Mouse (Mus musculus) testis, adult 2 months (tissue): ENCODE measurements around the gene Ube2n. TPM values are rescaled to one million over a fixed set of nuclear protein-coding genes. Genes with fewer than 3 reads are reported as not detected.

Experiments used
- H3K27ac ChIP-seq: fragments of 200-500 bp; 2 replicates; pipeline ENCODE4 v1.5.1; 2012; ENCODE audit warnings: low read depth, low read length; ENCODE audit not compliant: control insufficient read depth, insufficient read depth
- H3K27me3 ChIP-seq: fragments of 200-500 bp; 2 replicates; pipeline ENCODE4 v1.6.1; 2012; ENCODE audit warnings: mild to moderate bottlenecking, low read length, moderate library complexity; ENCODE audit not compliant: control insufficient read depth, insufficient read depth
- H3K36me3 ChIP-seq: fragments of 200-500 bp; 2 replicates; pipeline ENCODE4 v1.6.1; 2012; ENCODE audit warnings: mild to moderate bottlenecking, low read length; ENCODE audit not compliant: control insufficient read depth, insufficient read depth
- H3K4me1 ChIP-seq: fragments of 200-500 bp; 2 replicates; pipeline ENCODE4 v1.6.1; 2012; ENCODE audit warnings: low read length; ENCODE audit not compliant: control insufficient read depth, insufficient read depth
- H3K4me3 ChIP-seq: fragments of 200-500 bp; 2 replicates; pipeline ENCODE4 v1.5.1; 2012; ENCODE audit warnings: low read depth, mild to moderate bottlenecking, low read length, moderate library complexity, mixed read lengths; ENCODE audit not compliant: control insufficient read depth
- CTCF ChIP-seq: fragments of 200-500 bp; IDR thresholded peaks from 2 replicates; pipeline ENCODE4 v1.5.1; 2012; ENCODE audit warnings: low read depth, mild to moderate bottlenecking, inconsistent platforms, low read length, moderate library complexity; ENCODE audit not compliant: control insufficient read depth, insufficient read depth, insufficient replicate concordance
- POLR2A ChIP-seq: fragments of 200-500 bp; IDR thresholded peaks from 2 replicates; pipeline ENCODE4 v1.6.1; 2012; ENCODE audit warnings: low read depth, mild to moderate bottlenecking, inconsistent platforms, low read length, moderate library complexity; ENCODE audit not compliant: control insufficient read depth
- polyA plus RNA-seq: library from polyadenylated mRNA; depleted of rRNA; stranded (reverse); fragments of >200 nt; gene quantifications from 2 replicates; pipeline ENCODE4 v1.2.3, GENCODE M21; 2012

Ube2n gene
- polyA plus RNA-seq, 1 experiment: 294 TPM

GRCm38 (mm10) chr10:95494268-95494667 is 20.7 kb upstream of the Ube2n start:
- H3K27me3 ChIP-seq: no peaks in the 10 kb centered on the region
- no peak overlapping the region for H3K27ac ChIP-seq
- TF ChIP-seq POLR2A (no peak), CTCF (no peak)
- no peak overlapping the region for H3K4me3 ChIP-seq
- H3K36me3 ChIP-seq: no peaks in the 10 kb centered on the region
- no peaks in the 10 kb centered on the region for H3K4me1 ChIP-seq

- Histone ChIP-seq H3K27ac (no peak overlapping the region), H3K36me3 (no peaks in the 10 kb centered on the region), H3K4me1 (no peaks in the 10 kb centered on the region), H3K27me3 (no peaks in the 10 kb centered on the region), H3K4me3 (peak overlapping the region; percentile 92)
- no peak for TF ChIP-seq POLR2A
- TF ChIP-seq CTCF: no peak
Measured at GRCm38 (mm10) chr10:95501033-95501432, 13.9 kb upstream of the Ube2n start.

- H3K27ac ChIP-seq: peak within 1 kb of the TSS; percentile 67; the same call in 1 of the 2 replicates
- no peaks in the 10 kb centered on the region for H3K36me3 ChIP-seq
- TF ChIP-seq POLR2A: peak; percentile 59
- TF ChIP-seq CTCF: no peak
- H3K27me3 ChIP-seq: no peaks in the 10 kb centered on the region
- no peaks in the 10 kb centered on the region for H3K4me1 ChIP-seq
- H3K4me3 ChIP-seq: peak within 1 kb of the TSS; percentile 92
Measured at GRCm38 (mm10) chr10:95501463-95502081, 13.4 kb upstream of the Ube2n start, which contains the start of gene Mrpl42. Gene Mrpl42 (minus strand): TSS chr10:95501940.

- TF ChIP-seq CTCF (no peak), POLR2A (no peak)
- Histone ChIP-seq H3K36me3 (no peaks in the 10 kb centered on the region), H3K4me1 (no peaks in the 10 kb centered on the region), H3K4me3 (no peak overlapping the region), H3K27ac (no peak overlapping the region), H3K27me3 (no peaks in the 10 kb centered on the region)
Measured at GRCm38 (mm10) chr10:95503443-95504235, 11.3 kb upstream of the Ube2n start.

- Histone ChIP-seq H3K27ac (no peak overlapping the region), H3K4me3 (no peak overlapping the region), H3K4me1 (no peaks in the 10 kb centered on the region), H3K36me3 (no peaks in the 10 kb centered on the region), H3K27me3 (no peaks in the 10 kb centered on the region)
- no peak for TF ChIP-seq POLR2A
- TF ChIP-seq CTCF: no peak
Measured at GRCm38 (mm10) chr10:95504341-95504740, 10.6 kb upstream of the Ube2n start.

- Histone ChIP-seq H3K27me3 (no peaks in the 10 kb centered on the region), H3K4me3 (no peak overlapping the region), H3K27ac (no peak overlapping the region), H3K4me1 (no peaks in the 10 kb centered on the region), H3K36me3 (no peaks in the 10 kb centered on the region)
- TF ChIP-seq CTCF (no peak), POLR2A (no peak)
Measured at GRCm38 (mm10) chr10:95508126-95508525, 6.8 kb upstream of the Ube2n start.

GRCm38 (mm10) chr10:95508793-95509192 is 6.2 kb upstream of the Ube2n start:
- Histone ChIP-seq H3K27ac (no peak overlapping the region; the same call in 1 of the 2 replicates), H3K4me3 (no peak overlapping the region), H3K27me3 (no peaks in the 10 kb centered on the region), H3K36me3 (no peaks in the 10 kb centered on the region), H3K4me1 (peaks cover 1% of the 10 kb centered on the region)
- TF ChIP-seq POLR2A: no peak
- TF ChIP-seq CTCF: no peak
